9 mouse cellular contexts compared by ENCODE assay signal in genomic region chr1:151497028-151497427, GRCm38 (mm10). TPM values are rescaled to one million over a fixed set of nuclear protein-coding genes. Genes with fewer than 3 reads are reported as not detected.
DNase-seq lines count a peak whose midpoint lies in the region; ATAC-seq and TF ChIP-seq lines count a peak whose summit lies in the region.
"Had no signal": no experiment of that assay in that cellular context is flagged by ENCODE, and none has a peak within 500 bp of the region (broad histone marks: within the 10 kb centered on the region; RNA-seq: fewer than 3 reads in every experiment).

No protein-coding gene starts in this region.

- H3K36me3 ChIP-seq in midbrain, postnatal 0 days (ENCODE audit: insufficient read depth, low read length) = no peaks in the 10 kb centered on the region
- H3K36me3 ChIP-seq: limb, embryonic 12.5 days had no signal

- DNase-seq in gastrocnemius, adult 8-10 months (ENCODE audit: low spot score in 2 of 2) = peak; percentile 5 to 8
- no peak for DNase-seq in gastrocnemius, adult 18-20 months (ENCODE audit: low spot score)
- DNase-seq in right cerebral cortex, postnatal 14 days = peak; percentile 19
- DNase-seq in right cerebral cortex, postnatal 36 days (ENCODE audit: low spot score in 2 of 2) = no peak
- DNase-seq in c-Kit-positive CD71-positive TER-119-negative erythroid progenitor cells, embryonic 14.5 days (ENCODE audit: low read depth) = peak; percentile 46
- DNase-seq in heart, postnatal 14 days = peak; percentile 30 to 61
- DNase-seq in midbrain, postnatal 0 days (ENCODE audit: low spot score) = peak; percentile 24
- DNase-seq in yolk sac, embryonic 10.5 days (ENCODE audit: low spot score) = no peak

- H3K27ac ChIP-seq in midbrain, postnatal 0 days (ENCODE audit: low read depth, low read length) = no peak overlapping the region
- H3K27ac ChIP-seq: limb, embryonic 12.5 days had no signal

- no peak overlapping the region for H3K4me3 ChIP-seq in midbrain, postnatal 0 days (ENCODE audit: low read depth, low read length)
- H3K4me3 ChIP-seq: limb, embryonic 12.5 days had no signal

- peaks cover 8% of the 10 kb centered on the region; the same call in 1 of the 2 replicates for H3K4me1 ChIP-seq in midbrain, postnatal 0 days (ENCODE audit: insufficient read depth, low read length)

- no peak for ATAC-seq in midbrain, postnatal 0 days (ENCODE audit: low FRiP score)

- H3K9me3 ChIP-seq in midbrain, postnatal 0 days (ENCODE audit: low read length) = no peaks in the 10 kb centered on the region
- H3K9me3 ChIP-seq: limb, embryonic 12.5 days had no signal

- WGBS in midbrain, postnatal 0 days = 93% methylated on average over 8 of the region's 8 CpGs

- peak; percentile 66 for TF ChIP-seq CTCF in midbrain, postnatal 0 days (IDR thresholded peaks at IDR 0.05)

- H3K9ac ChIP-seq in midbrain, postnatal 0 days (replicated peaks; ENCODE audit: low read length, poor library complexity, severe bottlenecking) = no peak overlapping the region
- H3K9ac ChIP-seq: limb, embryonic 12.5 days had no signal

- H3K27me3 ChIP-seq in midbrain, postnatal 0 days (ENCODE audit: insufficient read depth, low read length) = no peaks in the 10 kb centered on the region
- H3K27me3 ChIP-seq: limb, embryonic 12.5 days had no signal

- intact Hi-C loops in heart, postnatal 14 days (cut with DNase I) = no loop called here

- H3K4me2 ChIP-seq in midbrain, postnatal 0 days (ENCODE audit: low read depth, low read length, poor library complexity, severe bottlenecking) = no peak overlapping the region
- H3K4me2 ChIP-seq: limb, embryonic 12.5 days had no signal

RNA-seq across cellular contexts. Expression of gene Rnf2, which starts 3.7 kb away (rescaled TPM):
- total RNA-seq in gastrocnemius, adult 8-10 months (2022) = 10 to 100 TPM in 2 of 4 experiments, 1 to 10 TPM in 2; 9.3 to 17.7 (median 10.5) TPM
- total RNA-seq in gastrocnemius, adult 18-20 months (2021) = 10 to 100 TPM; 12.4 to 16.9 TPM
- 10 to 100 TPM; 17.0 to 19.8 TPM for total RNA-seq in heart, postnatal 14 days (2021)
- total RNA-seq in midbrain, postnatal 0 days (2014; rRNA removed) = 68.1 and 77.1 TPM in 2 replicates
- polyA plus RNA-seq in midbrain, postnatal 0 days (2015; fragmentation: Nextera tagmentation; extraction: Ambion mirVana) = 73.9 and 77.8 TPM in 2 replicates

Comparison
In these comparisons a context has a peak if more than half of its experiments do, and no peak if none do; other contexts are left out.
1. DNase-seq: peak in gastrocnemius, adult 8-10 months (2 of 2), right cerebral cortex, postnatal 14 days (single experiment), c-Kit-positive CD71-positive TER-119-negative erythroid progenitor cells, embryonic 14.5 days (single experiment), heart, postnatal 14 days (2 of 2) and midbrain, postnatal 0 days (single experiment); none in gastrocnemius, adult 18-20 months (single experiment), right cerebral cortex, postnatal 36 days (0 of 2) and yolk sac, embryonic 10.5 days (single experiment).